Mouse (Mus musculus) lung, postnatal 10 days (tissue): ENCODE results near the gene Romo1.
A peak's percentile ranks its signal among the peaks of the same experiment; 100 is the strongest.
"Not testable (repeated sequence)": the region's sequence is repeated elsewhere in the genome, so short reads cannot be mapped to it uniquely, and the experiment has no call there.

ENCODE experiments used
- DNase-seq: peaks from one replicate; pipeline ENCODE4 v3.0.0; 2021

Romo1 gene

GRCm38 (mm10) chr2:156180094-156180821, 36.4 kb downstream of the Romo1 start, which contains the start of gene Rbm39:
Gene Rbm39 (minus strand): TSS chr2:156180238.
- DNase-seq = peak; percentile 100

- DNase-seq = no peak
These were observed 37.2 kb downstream of the Romo1 start for GRCm38 (mm10) chr2:156180824-156181590.

- DNase-seq = no peak
These were observed 37.8 kb downstream of the Romo1 start for GRCm38 (mm10) chr2:156181592-156181991.

- DNase-seq = not testable (repeated sequence)
These were observed 45.4 kb downstream of the Romo1 start for GRCm38 (mm10) chr2:156189241-156189640.

- peak; percentile 35 for DNase-seq
These were observed 46.4 kb downstream of the Romo1 start for GRCm38 (mm10) chr2:156190004-156190896.

- DNase-seq = no peak
These were observed 47.7 kb downstream of the Romo1 start for GRCm38 (mm10) chr2:156191540-156191939.

- DNase-seq = no peak
These were observed 48.2 kb downstream of the Romo1 start for GRCm38 (mm10) chr2:156192068-156192467.

- DNase-seq = no peak
These were observed 49.4 kb downstream of the Romo1 start for GRCm38 (mm10) chr2:156193066-156193862.

GRCm38 (mm10) chr2:156194571-156194970, 50.7 kb downstream of the Romo1 start:
- no peak for DNase-seq
